Mouse (Mus musculus) ES-E14 (cell line): ENCODE data around the gene Reg4.

Source experiments
- CHD2 ChIP-seq: IDR thresholded peaks from 2 replicates; pipeline ENCODE4 v1.6.1; 2014; ENCODE audit warnings: mild to moderate bottlenecking, low read depth, low read length, inconsistent platforms
- HCFC1 ChIP-seq: IDR thresholded peaks from 2 replicates; pipeline ENCODE4 v1.6.1; 2012; ENCODE audit warnings: low read length, inconsistent platforms, borderline replicate concordance; ENCODE audit not compliant: insufficient read depth

DNA sequence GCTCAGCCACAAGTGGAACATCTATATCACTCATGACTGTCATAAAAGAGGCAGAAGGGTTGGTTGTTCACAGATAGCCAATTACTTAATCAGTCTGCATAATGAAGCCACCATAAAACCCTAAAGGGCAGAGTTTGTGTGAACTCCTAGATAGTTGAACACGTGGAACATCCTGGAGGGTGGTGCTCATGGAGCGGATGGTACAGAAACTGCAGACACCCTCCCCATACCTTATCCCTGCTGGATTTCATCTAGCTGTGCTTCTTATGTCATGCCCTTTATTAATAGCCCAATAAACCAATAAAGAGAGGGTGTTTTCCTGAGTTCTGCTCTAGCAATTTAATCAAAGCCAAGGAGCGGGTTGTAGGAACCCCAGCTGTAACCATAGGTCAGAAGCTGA, 34.2 kb upstream of the Reg4 start:
- TF ChIP-seq HCFC1 (no peak), CHD2 (no peak)
